18 mouse cellular contexts compared by ENCODE assay signal in genomic region chr5:30924614-30925013, GRCm38 (mm10). TPM values are rescaled to one million over a fixed set of nuclear protein-coding genes. Genes with fewer than 3 reads are reported as not detected.
"Had no signal": no experiment of that assay in that cellular context is flagged by ENCODE, and none has a peak within 500 bp of the region (broad histone marks: within the 10 kb centered on the region; RNA-seq: fewer than 3 reads in every experiment).

No protein-coding gene starts in this region.

- H3K27ac ChIP-seq: layer of hippocampus, adult 2 months; limb, embryonic 10.5 days; limb, embryonic 13.5 days; liver, embryonic 13.5 days; macrophage; midbrain, embryonic 12.5 days; midbrain, embryonic 15.5 days; neural tube, embryonic 12.5 days; neural tube, embryonic 15.5 days; stomach, embryonic 15.5 days had no signal

- H3K27me3 ChIP-seq: limb, embryonic 13.5 days; liver, embryonic 13.5 days; midbrain, embryonic 15.5 days; neural tube, embryonic 12.5 days; neural tube, embryonic 15.5 days; stomach, embryonic 15.5 days had no signal

- H3K9me3 ChIP-seq: limb, embryonic 10.5 days; limb, embryonic 13.5 days; liver, embryonic 13.5 days; midbrain, embryonic 12.5 days; midbrain, embryonic 15.5 days; neural tube, embryonic 12.5 days; neural tube, embryonic 15.5 days; stomach, embryonic 15.5 days had no signal

- H3K36me3 ChIP-seq: midbrain, embryonic 12.5 days; midbrain, embryonic 15.5 days; neural tube, embryonic 12.5 days; neural tube, embryonic 15.5 days had no signal

- H3K9ac ChIP-seq: liver, embryonic 13.5 days; lung, embryonic 14.5 days; midbrain, embryonic 12.5 days; midbrain, embryonic 15.5 days; neural tube, embryonic 12.5 days; neural tube, embryonic 15.5 days; stomach, embryonic 15.5 days had no signal

- H3K4me2 ChIP-seq: limb, embryonic 13.5 days; liver, embryonic 13.5 days; lung, embryonic 14.5 days; midbrain, embryonic 12.5 days; midbrain, embryonic 15.5 days; neural tube, embryonic 12.5 days; neural tube, embryonic 15.5 days; stomach, embryonic 15.5 days had no signal

- ATAC-seq: midbrain, embryonic 15.5 days had no signal

- H3K4me3 ChIP-seq: layer of hippocampus, adult 2 months; limb, embryonic 10.5 days; limb, embryonic 13.5 days; liver, embryonic 13.5 days; midbrain, embryonic 12.5 days; midbrain, embryonic 15.5 days; neural tube, embryonic 12.5 days; neural tube, embryonic 15.5 days; stomach, embryonic 15.5 days had no signal

- DNase-seq: layer of hippocampus, adult 9-11 months; liver; liver, embryonic 13.5 days; lung, embryonic 14.5 days; right cerebral cortex, adult 18-20 months; right cerebral cortex, postnatal 14 days; right cerebral cortex, postnatal 4 days; spleen, adult 18-20 months; thymus, postnatal 25 days had no signal

RNA-seq across cellular contexts. Expression of gene Cgref1, which starts 20.8 kb away (rescaled TPM):
- polyA plus RNA-seq: macrophage had no signal
